Mouse (Mus musculus): Measurements from ENCODE around the gene Usp29. TPM values are rescaled to one million over a fixed set of nuclear protein-coding genes. Genes with fewer than 3 reads are reported as not detected.
"Not testable (repeated sequence)": the region's sequence is repeated elsewhere in the genome, so short reads cannot be mapped to it uniquely, and the experiment has no call there.

The Usp29 gene
- polyA plus RNA-seq, 1 experiment from 2014 or later = 14.9 TPM

GRCm38 (mm10) chr7:6973566-6973965 is 243.2 kb downstream of the Usp29 start:
- ATAC-seq (ENCODE audit: low FRiP score, low read depth) = no peak

GRCm38 (mm10) chr7:6976890-6977289 is 246.5 kb downstream of the Usp29 start:
- WGBS = 90% methylated on average over 19 of the region's 19 CpGs

More at GRCm38 (mm10) chr7:6973566-6973965, 243.2 kb downstream of the Usp29 start:
- H3K9me3 ChIP-seq = no peaks in the 10 kb centered on the region
- H3K4me2 ChIP-seq (replicated peaks) = no peak overlapping the region
- no peak overlapping the region for H3K27ac ChIP-seq
- WGBS = 88% methylated on average over 1 of the region's 1 CpGs
- no peak overlapping the region for H3K9ac ChIP-seq
- H3K4me3 ChIP-seq = no peak overlapping the region
- H3K36me3 ChIP-seq = no peaks in the 10 kb centered on the region
- H3K27me3 ChIP-seq = no peaks in the 10 kb centered on the region
- H3K4me1 ChIP-seq = no peaks in the 10 kb centered on the region

GRCm38 (mm10) chr7:6995251-6995650 is 264.9 kb downstream of the Usp29 start, which contains the start of gene Aurkc:
TSS of gene Aurkc (plus strand) at chr7:6995300.
- H3K4me1 ChIP-seq; H3K36me3 ChIP-seq; H3K4me2 ChIP-seq (replicated peaks); H3K4me3 ChIP-seq; ATAC-seq (ENCODE audit: low FRiP score, low read depth); H3K9ac ChIP-seq; H3K27ac ChIP-seq; H3K27me3 ChIP-seq; H3K9me3 ChIP-seq: not testable (repeated sequence)
- WGBS = 83% methylated on average over 11 of the region's 11 CpGs

More at GRCm38 (mm10) chr7:6976890-6977289, 246.5 kb downstream of the Usp29 start:
- H3K27ac ChIP-seq = no peak overlapping the region
- ATAC-seq (ENCODE audit: low FRiP score, low read depth) = no peak
- no peak overlapping the region for H3K4me3 ChIP-seq
- H3K27me3 ChIP-seq = no peaks in the 10 kb centered on the region
- H3K4me1 ChIP-seq = no peaks in the 10 kb centered on the region
- H3K4me2 ChIP-seq (replicated peaks) = no peak overlapping the region
- no peaks in the 10 kb centered on the region for H3K9me3 ChIP-seq
- no peak overlapping the region for H3K9ac ChIP-seq
- no peaks in the 10 kb centered on the region for H3K36me3 ChIP-seq

- H3K9ac ChIP-seq; H3K36me3 ChIP-seq; H3K27ac ChIP-seq; H3K9me3 ChIP-seq; H3K4me3 ChIP-seq; ATAC-seq (ENCODE audit: low FRiP score, low read depth); H3K27me3 ChIP-seq; H3K4me1 ChIP-seq; H3K4me2 ChIP-seq (replicated peaks): not testable (repeated sequence)
- WGBS = 51% methylated on average over 3 of the region's 3 CpGs
Observed at GRCm38 (mm10) chr7:6998914-6999313, 268.5 kb downstream of the Usp29 start.

- not testable (repeated sequence) for H3K4me1 ChIP-seq; H3K4me3 ChIP-seq; H3K27me3 ChIP-seq; H3K9ac ChIP-seq; H3K36me3 ChIP-seq; H3K9me3 ChIP-seq; H3K4me2 ChIP-seq (replicated peaks); ATAC-seq (ENCODE audit: low FRiP score, low read depth); H3K27ac ChIP-seq
- WGBS = 72% methylated on average over 5 of the region's 5 CpGs
Observed at GRCm38 (mm10) chr7:7005441-7005840, 275.1 kb downstream of the Usp29 start.

MicroRNAs within 50 kb of the gene (microRNA counts, 519-probe panel; counts per million panel counts)
- not detected for microRNA mmu-miR-3099

Small RNAs within 50 kb of the gene (microRNA-seq; reads per million reads assigned to microRNA genes)
- gene Mir3099 = 54.8 reads per million, percentile 45 among the genes with 10 or more reads in this experiment

Other genes with a start within 250 kb of the Usp29 start
- gene Olfr5, start 243.6 kb upstream of the Usp29 start, polyA plus RNA-seq (2015; fragmentation: Nextera tagmentation; extraction: Ambion mirVana) = not detected in 2 replicates
- gene Olfr1347, start 230.8 kb upstream of the Usp29 start, polyA plus RNA-seq (2015; fragmentation: Nextera tagmentation; extraction: Ambion mirVana) = not detected in 2 replicates
- not detected in 2 replicates for gene Olfr1348, start 221.8 kb upstream of the Usp29 start, polyA plus RNA-seq (2015; fragmentation: Nextera tagmentation; extraction: Ambion mirVana)
- gene Olfr1349, start 207.6 kb upstream of the Usp29 start, polyA plus RNA-seq (2015; fragmentation: Nextera tagmentation; extraction: Ambion mirVana) = not detected in 2 replicates
- gene Olfr1350, start 165.7 kb upstream of the Usp29 start, polyA plus RNA-seq (2015; fragmentation: Nextera tagmentation; extraction: Ambion mirVana) = not detected in 2 replicates
- gene Zim1, start 34.1 kb upstream of the Usp29 start, polyA plus RNA-seq (2015; fragmentation: Nextera tagmentation; extraction: Ambion mirVana) = 4.8 and 6.4 TPM in 2 replicates
- 230 and 252 TPM in 2 replicates for gene Peg3, start 147 bp upstream of the Usp29 start, polyA plus RNA-seq (2015; fragmentation: Nextera tagmentation; extraction: Ambion mirVana)

All from limb, embryonic 13.5 days (tissue).